Mouse (Mus musculus): ENCODE measurements around the gene Foxb2.
"Not testable (repeated sequence)": the region's sequence is repeated elsewhere in the genome, so short reads cannot be mapped to it uniquely, and the experiment has no call there.

The Foxb2 gene

GRCm38 (mm10) chr19:16873221-16873861, at the start of gene Foxb2:
Foxb2 (minus strand) TSS chr19:16873805.
- CTCF ChIA-PET = no interaction called here

GRCm38 (mm10) chr19:16911507-16911906, 37.9 kb upstream of the Foxb2 start:
- CTCF ChIA-PET = no interaction called here

- CTCF ChIA-PET = no interaction called here
These were observed 29.5 kb upstream of the Foxb2 start for GRCm38 (mm10) chr19:16903106-16903505.

- CTCF ChIA-PET = no interaction called here
These were observed 26.1 kb upstream of the Foxb2 start for GRCm38 (mm10) chr19:16899716-16900115.

GRCm38 (mm10) chr19:16898576-16898975, 25.0 kb upstream of the Foxb2 start:
- CTCF ChIA-PET = no interaction called here

- CTCF ChIA-PET = no interaction called here
These were observed 2.8 kb upstream of the Foxb2 start for GRCm38 (mm10) chr19:16876458-16876770.

GRCm38 (mm10) chr19:16875631-16876457, 2.2 kb upstream of the Foxb2 start:
- CTCF ChIA-PET = no interaction called here

GRCm38 (mm10) chr19:16874991-16875540, 1.5 kb upstream of the Foxb2 start:
- CTCF ChIA-PET = no interaction called here

- CTCF ChIA-PET = no interaction called here
These were observed 597 bp upstream of the Foxb2 start for GRCm38 (mm10) chr19:16873942-16874861.

GRCm38 (mm10) chr19:16872331-16873180, 1.0 kb downstream of the Foxb2 start:
- CTCF ChIA-PET = no interaction called here

- CTCF ChIA-PET = no interaction called here
These were observed 2.3 kb downstream of the Foxb2 start for GRCm38 (mm10) chr19:16871192-16871760.

GRCm38 (mm10) chr19:16870501-16871191, 3.0 kb downstream of the Foxb2 start:
- CTCF ChIA-PET = no interaction called here

- CTCF ChIA-PET = no interaction called here
These were observed 5.1 kb downstream of the Foxb2 start for GRCm38 (mm10) chr19:16868534-16868933.

GRCm38 (mm10) chr19:16858646-16859045, 15.0 kb downstream of the Foxb2 start:
- CTCF ChIA-PET = no interaction called here

GRCm38 (mm10) chr19:16856752-16857151, 16.9 kb downstream of the Foxb2 start:
- CTCF ChIA-PET = interaction anchor here (0.6 kb wide), 2 partner anchors 42 to 131 kb away, joined by 4 to 9 read pairs; no protein-coding TSS in a partner anchor

- CTCF ChIA-PET = not testable (repeated sequence)
These were observed 29.5 kb downstream of the Foxb2 start for GRCm38 (mm10) chr19:16844091-16844490.

GRCm38 (mm10) chr19:16841516-16842249, 31.9 kb downstream of the Foxb2 start:
- CTCF ChIA-PET = no interaction called here

- CTCF ChIA-PET = no interaction called here
These were observed 32.6 kb downstream of the Foxb2 start for GRCm38 (mm10) chr19:16841001-16841400.

GRCm38 (mm10) chr19:16827657-16828056, 45.9 kb downstream of the Foxb2 start:
- CTCF ChIA-PET = no interaction called here

- CTCF ChIA-PET = no interaction called here
These were observed 48.4 kb downstream of the Foxb2 start for GRCm38 (mm10) chr19:16825228-16825627.

Measured in spleen, embryonic (tissue).